Mouse (Mus musculus): Measurements from ENCODE around the gene Dmac2. TPM values are rescaled to one million over a fixed set of nuclear protein-coding genes. Genes with fewer than 3 reads are reported as not detected.

The Dmac2 gene
- polyA plus RNA-seq, 1 experiment from 2014 or later = 33.0 TPM

GRCm38 (mm10) chr7:25619722-25619991 is 443 bp downstream of the Dmac2 start:
- 24% methylated on average over 5 of the region's 5 CpGs for WGBS

GRCm38 (mm10) chr7:25620101-25620500 is 887 bp downstream of the Dmac2 start:
- no peak for ATAC-seq (ENCODE audit: insufficient read depth, low FRiP score, low read depth)
- WGBS = 85% methylated on average over 5 of the region's 5 CpGs
- Histone ChIP-seq H3K4me3 (replicated peaks) (peak overlapping the region; percentile 59), H3K9ac (no peak overlapping the region), H3K4me2 (peak overlapping the region; percentile 75), H3K9me3 (no peaks in the 10 kb centered on the region), H3K4me1 (peaks cover 9% of the 10 kb centered on the region), H3K27ac (no peak overlapping the region), H3K36me3 (peaks cover 10% of the 10 kb centered on the region; the same call in 1 of the 2 replicates), H3K27me3 (replicated peaks) (no peaks in the 10 kb centered on the region)

More at GRCm38 (mm10) chr7:25619722-25619991, 443 bp downstream of the Dmac2 start:
- no peak for ATAC-seq (ENCODE audit: insufficient read depth, low FRiP score, low read depth)
- H3K27ac ChIP-seq = 0 out of 2 replicates have a peak overlapping the region, but pooled peaks have one; percentile 9
- no peaks in the 10 kb centered on the region for H3K27me3 ChIP-seq (replicated peaks)
- peak overlapping the region; percentile 59 for H3K4me3 ChIP-seq (replicated peaks)
- H3K9me3 ChIP-seq = no peaks in the 10 kb centered on the region
- H3K9ac ChIP-seq = peak overlapping the region; percentile 45; the same call in 1 of the 2 replicates
- peak overlapping the region; percentile 75 for H3K4me2 ChIP-seq
- peaks cover 9% of the 10 kb centered on the region for H3K4me1 ChIP-seq
- peaks cover 10% of the 10 kb centered on the region; the same call in 1 of the 2 replicates for H3K36me3 ChIP-seq

GRCm38 (mm10) chr7:25620751-25621150 is 1.5 kb downstream of the Dmac2 start:
- ATAC-seq (ENCODE audit: insufficient read depth, low FRiP score, low read depth) = no peak
- Histone ChIP-seq H3K27ac (no peak overlapping the region), H3K4me2 (no peak overlapping the region), H3K9ac (no peak overlapping the region), H3K4me1 (peaks cover 9% of the 10 kb centered on the region), H3K27me3 (replicated peaks) (no peaks in the 10 kb centered on the region), H3K4me3 (replicated peaks) (no peak overlapping the region), H3K36me3 (peaks cover 10% of the 10 kb centered on the region; the same call in 1 of the 2 replicates), H3K9me3 (no peaks in the 10 kb centered on the region)
- 88% methylated on average over 11 of the region's 11 CpGs for WGBS

GRCm38 (mm10) chr7:25623857-25624370 is 4.7 kb downstream of the Dmac2 start:
- ATAC-seq (ENCODE audit: insufficient read depth, low FRiP score, low read depth) = no peak
- peaks cover 10% of the 10 kb centered on the region; the same call in 1 of the 2 replicates for H3K36me3 ChIP-seq
- H3K9ac ChIP-seq = no peak overlapping the region
- no peak overlapping the region for H3K4me3 ChIP-seq (replicated peaks)
- no peak overlapping the region for H3K4me2 ChIP-seq
- H3K4me1 ChIP-seq = peaks cover 30% of the 10 kb centered on the region
- H3K27ac ChIP-seq = no peak overlapping the region
- H3K27me3 ChIP-seq (replicated peaks) = no peaks in the 10 kb centered on the region
- H3K9me3 ChIP-seq = no peaks in the 10 kb centered on the region
- WGBS = 90% methylated on average over 11 of the region's 11 CpGs

GRCm38 (mm10) chr7:25624851-25625250 is 5.6 kb downstream of the Dmac2 start:
- 65% methylated on average over 5 of the region's 5 CpGs for WGBS

GRCm38 (mm10) chr7:25625594-25626250 is 6.5 kb downstream of the Dmac2 start:
- WGBS = 72% methylated on average over 10 of the region's 10 CpGs
- H3K9ac ChIP-seq = no peak overlapping the region
- no peaks in the 10 kb centered on the region for H3K9me3 ChIP-seq
- H3K4me1 ChIP-seq = peaks cover 22% of the 10 kb centered on the region
- peak overlapping the region; percentile 83 for H3K27ac ChIP-seq
- peaks cover 16% of the 10 kb centered on the region; the same call in 1 of the 2 replicates for H3K36me3 ChIP-seq
- ATAC-seq (ENCODE audit: insufficient read depth, low FRiP score, low read depth) = no peak
- H3K4me3 ChIP-seq (replicated peaks) = no peak overlapping the region
- H3K4me2 ChIP-seq = no peak overlapping the region
- H3K27me3 ChIP-seq (replicated peaks) = no peaks in the 10 kb centered on the region

More at GRCm38 (mm10) chr7:25624851-25625250, 5.6 kb downstream of the Dmac2 start:
- H3K4me2 ChIP-seq = no peak overlapping the region
- peaks cover 25% of the 10 kb centered on the region for H3K4me1 ChIP-seq
- H3K36me3 ChIP-seq = peaks cover 15% of the 10 kb centered on the region; the same call in 1 of the 2 replicates
- ATAC-seq (ENCODE audit: insufficient read depth, low FRiP score, low read depth) = no peak
- H3K27me3 ChIP-seq (replicated peaks) = no peaks in the 10 kb centered on the region
- no peak overlapping the region for H3K4me3 ChIP-seq (replicated peaks)
- no peak overlapping the region for H3K9ac ChIP-seq
- no peaks in the 10 kb centered on the region for H3K9me3 ChIP-seq
- H3K27ac ChIP-seq = no peak overlapping the region; the same call in 1 of the 2 replicates

- peak within 1 kb of the TSS; percentile 48 for H3K4me3 ChIP-seq (replicated peaks)
- 8% methylated on average over 29 of the region's 29 CpGs for WGBS
- peaks cover 22% of the 10 kb centered on the region for H3K4me1 ChIP-seq
- no peaks in the 10 kb centered on the region for H3K27me3 ChIP-seq (replicated peaks)
- peak within 1 kb of the TSS; percentile 81 for H3K4me2 ChIP-seq
- H3K27ac ChIP-seq = peak within 1 kb of the TSS; percentile 83
- 0 out of 2 replicates have a peak, but pooled peaks cover 11% of the 10 kb centered on the region for H3K36me3 ChIP-seq
- H3K9me3 ChIP-seq = no peaks in the 10 kb centered on the region
- peak within 1 kb of the TSS; percentile 63 for H3K9ac ChIP-seq
- ATAC-seq (ENCODE audit: insufficient read depth, low FRiP score, low read depth) = peak; percentile 56
Measured at GRCm38 (mm10) chr7:25626509-25627430, 7.6 kb downstream of the Dmac2 start, which contains the start of gene B3gnt8. TSS of gene B3gnt8 (plus strand) at chr7:25626654.

- peak; percentile 83 for ATAC-seq (ENCODE audit: insufficient read depth, low FRiP score, low read depth)
- H3K27ac ChIP-seq = peak overlapping the region; percentile 83
- peak overlapping the region; percentile 81 for H3K4me2 ChIP-seq
- H3K27me3 ChIP-seq (replicated peaks) = no peaks in the 10 kb centered on the region
- H3K9me3 ChIP-seq = no peaks in the 10 kb centered on the region
- peak overlapping the region; percentile 63 for H3K9ac ChIP-seq
- WGBS = 13% methylated on average over 38 of the region's 38 CpGs
- peaks cover 22% of the 10 kb centered on the region for H3K4me1 ChIP-seq
- H3K36me3 ChIP-seq = peaks cover 6% of the 10 kb centered on the region; the same call in 1 of the 2 replicates
- peak overlapping the region; percentile 48 for H3K4me3 ChIP-seq (replicated peaks)
Measured at GRCm38 (mm10) chr7:25627431-25628322, 8.5 kb downstream of the Dmac2 start.

- H3K4me1 ChIP-seq = peaks cover 22% of the 10 kb centered on the region
- peak overlapping the region; percentile 48 for H3K4me3 ChIP-seq (replicated peaks)
- H3K9me3 ChIP-seq = no peaks in the 10 kb centered on the region
- 50% methylated on average over 8 of the region's 8 CpGs for WGBS
- H3K27ac ChIP-seq = no peak overlapping the region
- peaks cover 6% of the 10 kb centered on the region; the same call in 1 of the 2 replicates for H3K36me3 ChIP-seq
- ATAC-seq (ENCODE audit: insufficient read depth, low FRiP score, low read depth) = no peak
- H3K27me3 ChIP-seq (replicated peaks) = no peaks in the 10 kb centered on the region
- H3K9ac ChIP-seq = peak overlapping the region; percentile 63; the same call in 1 of the 2 replicates
- H3K4me2 ChIP-seq = peak overlapping the region; percentile 81
Measured at GRCm38 (mm10) chr7:25628323-25628620, 9.1 kb downstream of the Dmac2 start.

GRCm38 (mm10) chr7:25632679-25633078 is 13.5 kb downstream of the Dmac2 start:
- no peak for ATAC-seq (ENCODE audit: insufficient read depth, low FRiP score, low read depth)

GRCm38 (mm10) chr7:25636373-25636772 is 17.2 kb downstream of the Dmac2 start:
- 24% methylated on average over 3 of the region's 3 CpGs for WGBS
- Histone ChIP-seq H3K36me3 (peaks cover 6% of the 10 kb centered on the region; the same call in 1 of the 2 replicates), H3K4me2 (no peak overlapping the region), H3K9me3 (no peaks in the 10 kb centered on the region), H3K27ac (no peak overlapping the region), H3K4me1 (no peaks in the 10 kb centered on the region), H3K4me3 (replicated peaks) (no peak overlapping the region), H3K27me3 (replicated peaks) (no peaks in the 10 kb centered on the region), H3K9ac (no peak overlapping the region)
- no peak for ATAC-seq (ENCODE audit: insufficient read depth, low FRiP score, low read depth)

More at GRCm38 (mm10) chr7:25632679-25633078, 13.5 kb downstream of the Dmac2 start:
- Histone ChIP-seq H3K9ac (no peak overlapping the region), H3K4me3 (replicated peaks) (no peak overlapping the region), H3K4me2 (no peak overlapping the region), H3K4me1 (peaks cover 9% of the 10 kb centered on the region), H3K9me3 (no peaks in the 10 kb centered on the region), H3K27me3 (replicated peaks) (no peaks in the 10 kb centered on the region), H3K36me3 (peaks cover 11% of the 10 kb centered on the region; the same call in 1 of the 2 replicates), H3K27ac (no peak overlapping the region)
- 75% methylated on average over 5 of the region's 5 CpGs for WGBS

Measured in stomach, embryonic 15.5 days (tissue).